Mouse (Mus musculus) G1E (cell line): Measurements from ENCODE around the gene Rbms3. TPM values are rescaled to one million over a fixed set of nuclear protein-coding genes. Genes with fewer than 3 reads are reported as not detected.

Experiments used
- ATAC-seq: 2 replicates; pipeline ENCODE4 v1.8.0; 2016; ENCODE audit warnings: mild to moderate bottlenecking; ENCODE audit not compliant: insufficient number of reproducible peaks, poor library complexity, low FRiP score, severe bottlenecking; ENCODE audit errors: extremely low read depth
- DNase-seq: peaks from one replicate; pipeline ENCODE4 v3.0.0; 2012; ENCODE audit warnings: low spot score
- H3K27me3 ChIP-seq: 2 replicates; pipeline ENCODE4 v1.6.1; 2012; ENCODE audit warnings: mild to moderate bottlenecking, low read length, inconsistent platforms; ENCODE audit not compliant: insufficient read depth
- H3K36me3 ChIP-seq: replicated peaks from 2 replicates; pipeline ENCODE3; 2012; ENCODE audit warnings: mild to moderate bottlenecking, inconsistent platforms
- H3K4me1 ChIP-seq: 2 replicates; pipeline ENCODE4 v1.6.1; 2012; ENCODE audit warnings: low read depth, low read length, inconsistent platforms, mixed read lengths; ENCODE audit not compliant: insufficient read depth
- H3K4me3 ChIP-seq: 2 replicates; pipeline ENCODE4 v1.5.1; 2012; ENCODE audit warnings: low read depth, mild to moderate bottlenecking, inconsistent platforms, low read length, moderate library complexity, mixed read lengths
- H3K9me3 ChIP-seq: replicated peaks from 2 replicates; pipeline ENCODE4 v1.6.1; 2012; ENCODE audit warnings: inconsistent platforms
- CTCF ChIP-seq: IDR thresholded peaks from 2 replicates; pipeline ENCODE4 v1.5.1; 2012; ENCODE audit warnings: low read depth, low read length, inconsistent platforms, mixed read lengths
- GATA1 ChIP-seq: IDR thresholded peaks from 2 replicates; pipeline ENCODE4 v1.6.1; 2012; ENCODE audit warnings: borderline replicate concordance, low read length, inconsistent platforms, mixed read lengths
- GATA2 ChIP-seq: IDR thresholded peaks from 2 replicates; pipeline ENCODE4 v1.6.1; 2012; ENCODE audit warnings: low read depth, low read length, inconsistent platforms, borderline replicate concordance
- POLR2AphosphoS5 ChIP-seq: IDR thresholded peaks from 2 replicates; pipeline ENCODE4 v1.6.1; 2012; ENCODE audit warnings: low read depth, low read length, inconsistent platforms; ENCODE audit not compliant: insufficient replicate concordance
- TAL1 ChIP-seq: conservative IDR thresholded peaks from 2 replicates; pipeline ENCODE4 v1.6.1; 2012; ENCODE audit warnings: low read depth, low read length, inconsistent platforms, mixed read lengths
- polyA plus RNA-seq: library from polyadenylated mRNA; stranded (reverse); fragments of >175 nt; gene quantifications from 2 replicates; pipeline ENCODE4 v1.2.3, GENCODE M21; 2012
- total RNA-seq, 2 experiments: library from RNA; stranded (forward) in 1 of 2; stranded (reverse) in 1 of 2; fragments of 200-1000 nt in 1 of 2; fragments of >200 nt in 1 of 2; fragmentation: Nextera tagmentation in 1 of 2; gene quantifications; 2 replicates each; pipeline ENCODE4 v1.2.3; 2014 to 2017

The Rbms3 gene
- total and polyA plus RNA-seq, 3 experiments: 0.16 TPM; not detected in 2

DNA sequence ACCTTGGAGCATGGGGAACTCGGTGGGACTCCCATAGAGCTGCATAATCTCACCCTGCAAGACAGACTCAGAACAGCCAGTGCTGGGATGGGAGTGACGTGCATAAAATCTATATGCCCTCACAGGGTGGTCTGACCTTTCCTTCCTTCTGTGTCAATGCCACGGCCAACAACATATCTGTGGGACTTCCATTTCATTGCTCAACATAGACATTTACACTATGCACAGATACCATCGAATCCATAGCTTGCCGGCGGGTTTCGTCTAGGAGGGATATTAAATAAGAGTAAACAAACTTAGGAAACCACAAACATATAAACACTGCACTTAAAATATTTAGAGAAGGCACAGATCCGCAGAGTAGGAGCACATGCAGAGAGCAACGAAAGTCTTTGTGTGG is 684.0 kb downstream of the Rbms3 start:
- DNase-seq (no peak), ATAC-seq (no peak)
- Histone ChIP-seq H3K36me3 (no peaks in the 10 kb centered on the region), H3K27me3 (no peaks in the 10 kb centered on the region), H3K9me3 (peaks cover 51% of the 10 kb centered on the region), H3K4me3 (no peak overlapping the region), H3K4me1 (no peaks in the 10 kb centered on the region)
- TF ChIP-seq GATA2 (no peak), GATA1 (no peak), CTCF (no peak), TAL1 (no peak), POLR2AphosphoS5 (no peak)

DNA sequence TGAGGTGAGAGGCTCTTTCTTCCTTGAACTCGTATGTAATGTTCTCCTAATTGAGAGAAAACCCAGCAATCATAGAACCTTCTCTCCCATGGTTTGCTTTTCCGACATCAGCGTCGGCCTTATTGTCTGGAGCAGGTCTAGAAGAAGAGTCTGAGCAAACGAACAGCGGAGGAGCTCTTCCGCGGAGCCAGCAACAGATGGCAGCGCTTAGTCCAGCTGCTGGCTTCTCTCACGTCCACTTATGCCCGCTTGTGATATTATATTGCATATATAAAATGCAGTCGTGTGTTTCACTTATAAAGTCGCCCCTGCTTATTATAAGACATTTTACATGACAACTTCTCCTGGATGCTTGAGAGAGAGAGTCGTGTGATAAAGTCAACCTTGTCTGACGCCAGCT is 685.8 kb downstream of the Rbms3 start:
- no peak overlapping the region for H3K4me3 ChIP-seq
- H3K9me3 ChIP-seq: peaks cover 58% of the 10 kb centered on the region
- no peaks in the 10 kb centered on the region for H3K4me1 ChIP-seq
- DNase-seq: no peak
- no peaks in the 10 kb centered on the region for H3K36me3 ChIP-seq
- TF ChIP-seq GATA2 (no peak), GATA1 (no peak), TAL1 (no peak), POLR2AphosphoS5 (no peak), CTCF (no peak)
- H3K27me3 ChIP-seq: no peaks in the 10 kb centered on the region
- ATAC-seq: no peak

GRCm38 (mm10) chr9:116941116-116941515 is 688.6 kb downstream of the Rbms3 start:
- no peak for TF ChIP-seq GATA1
- TF ChIP-seq TAL1: no peak
- TF ChIP-seq GATA2: no peak
- no peak for TF ChIP-seq CTCF
- no peak for TF ChIP-seq POLR2AphosphoS5
- no peak for DNase-seq
- no peak for ATAC-seq
- Histone ChIP-seq H3K27me3 (no peaks in the 10 kb centered on the region), H3K4me1 (no peaks in the 10 kb centered on the region), H3K36me3 (no peaks in the 10 kb centered on the region), H3K4me3 (no peak overlapping the region), H3K9me3 (peaks cover 54% of the 10 kb centered on the region)

GRCm38 (mm10) chr9:116940693-116941092 is 689.0 kb downstream of the Rbms3 start:
- Histone ChIP-seq H3K36me3 (no peaks in the 10 kb centered on the region), H3K9me3 (peaks cover 54% of the 10 kb centered on the region), H3K27me3 (no peaks in the 10 kb centered on the region), H3K4me1 (no peaks in the 10 kb centered on the region), H3K4me3 (no peak overlapping the region)
- no peak for TF ChIP-seq CTCF
- TF ChIP-seq TAL1: no peak
- no peak for ATAC-seq
- DNase-seq: no peak

GRCm38 (mm10) chr9:116928338-116928737 is 701.4 kb downstream of the Rbms3 start:
- no peaks in the 10 kb centered on the region for H3K27me3 ChIP-seq
- peaks cover 59% of the 10 kb centered on the region for H3K9me3 ChIP-seq
- no peaks in the 10 kb centered on the region for H3K4me1 ChIP-seq
- TF ChIP-seq CTCF (no peak), POLR2AphosphoS5 (no peak), GATA2 (no peak), TAL1 (no peak), GATA1 (no peak)
- no peaks in the 10 kb centered on the region for H3K36me3 ChIP-seq
- no peak overlapping the region for H3K4me3 ChIP-seq
- DNase-seq (no peak), ATAC-seq (no peak)

DNA sequence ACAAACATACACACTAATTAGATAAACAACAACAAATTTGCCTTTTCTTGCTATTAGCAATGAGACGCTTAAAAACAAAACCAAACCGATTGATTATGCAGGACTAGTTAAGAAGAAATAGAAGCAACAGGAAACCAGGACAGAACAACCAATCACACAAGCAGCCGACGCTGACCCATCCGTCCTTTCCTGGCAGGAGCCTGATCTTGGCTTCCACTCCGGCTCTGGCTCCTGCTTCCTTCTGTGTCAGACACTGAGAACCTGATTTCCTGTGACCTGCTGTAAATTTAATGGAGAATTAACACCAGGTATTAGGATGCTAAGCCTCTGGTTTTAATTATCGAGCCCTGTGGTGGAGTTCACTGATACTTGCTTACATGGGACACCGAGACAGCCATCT is 706.6 kb downstream of the Rbms3 start:
- no peaks in the 10 kb centered on the region for H3K36me3 ChIP-seq
- no peaks in the 10 kb centered on the region for H3K4me1 ChIP-seq
- H3K27me3 ChIP-seq: no peaks in the 10 kb centered on the region
- DNase-seq (no peak), ATAC-seq (no peak)
- H3K4me3 ChIP-seq: no peak overlapping the region
- peaks cover 54% of the 10 kb centered on the region for H3K9me3 ChIP-seq
- TF ChIP-seq CTCF (no peak), GATA1 (no peak), GATA2 (no peak), POLR2AphosphoS5 (no peak), TAL1 (no peak)

- Histone ChIP-seq H3K9me3 (peaks cover 59% of the 10 kb centered on the region), H3K27me3 (no peaks in the 10 kb centered on the region), H3K36me3 (no peaks in the 10 kb centered on the region), H3K4me1 (no peaks in the 10 kb centered on the region), H3K4me3 (no peak overlapping the region)
- DNase-seq (no peak), ATAC-seq (no peak)
- TF ChIP-seq GATA1 (no peak), TAL1 (no peak)
Observed at GRCm38 (mm10) chr9:116922561-116922960, 707.2 kb downstream of the Rbms3 start.
